Mouse (Mus musculus): ENCODE measurements at regions not wholly inside any gene's neighbourhood (a gene's known extent, or its start where the extent isn't known, plus 50 kb on each side); places are given as distances from the start of the nearest gene placed in this dataset.

GRCm38 (mm10) chr13:99046737-99047136, 62.4 kb upstream of the 1700024P04Rik start:
- TF ChIP-seq CTCF (IDR thresholded peaks at IDR 0.05; ENCODE audit: low read depth) (no peak), EP300 (IDR thresholded peaks at IDR 0.05; ENCODE audit: low read depth) (no peak)
